Mouse (Mus musculus) erythroblast, embryonic 14.5 days (primary cell): Measurements from ENCODE around the gene Anks1b.

Experiments
- GATA1 ChIP-seq: IDR thresholded peaks from 2 replicates; pipeline ENCODE4 v1.6.1; 2012; ENCODE audit warnings: low read length, inconsistent platforms, mixed read lengths
- TAL1 ChIP-seq: IDR thresholded peaks from 3 replicates; pipeline ENCODE4 v1.6.1; 2012; ENCODE audit warnings: low read length, inconsistent platforms, mixed read lengths

DNA sequence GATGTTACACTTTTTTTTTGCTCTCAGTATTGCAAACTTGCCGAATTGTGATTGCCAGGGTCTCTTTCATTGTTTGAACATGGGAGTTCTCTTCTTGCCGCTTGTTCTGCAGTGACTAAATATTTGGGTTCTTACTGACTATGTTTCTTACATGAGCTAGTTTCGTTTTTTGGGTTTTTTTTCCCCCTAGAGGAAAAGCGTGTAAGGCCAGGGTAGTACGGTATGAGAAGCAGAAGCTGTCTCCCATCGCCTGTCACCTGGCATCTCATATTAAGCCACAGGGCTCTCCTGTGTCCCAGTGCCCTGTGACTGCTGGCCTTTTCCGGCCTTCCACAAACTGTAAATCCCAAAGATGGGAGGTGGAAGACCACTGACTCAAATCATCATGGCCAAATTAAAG, 979.1 kb downstream of the Anks1b start:
- TF ChIP-seq GATA1: no peak
- no peak for TF ChIP-seq TAL1
